In the genomic region with DNA sequence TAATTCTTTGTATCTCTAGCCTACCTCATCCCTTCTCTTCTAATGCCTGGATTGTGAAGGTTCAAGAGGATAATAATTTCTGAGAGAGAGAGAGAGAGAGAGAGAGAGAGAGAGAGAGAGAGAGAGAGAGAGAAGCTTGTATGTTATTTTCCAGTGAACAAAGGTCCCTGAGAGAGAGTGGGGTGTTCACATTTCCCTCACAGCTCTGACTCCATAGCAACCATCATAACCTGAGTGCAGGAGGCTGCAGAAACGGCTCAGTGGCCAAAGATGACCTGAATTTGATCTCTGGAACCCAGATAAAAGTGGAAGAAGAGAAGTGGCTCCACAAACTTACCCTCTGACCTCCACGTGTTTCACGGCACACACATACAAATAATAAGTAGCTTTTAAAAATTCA, we compare ENCODE assay signal across 20 mouse cellular contexts. TPM values are rescaled to one million over a fixed set of nuclear protein-coding genes. Genes with fewer than 3 reads are reported as not detected.
"Had no signal": no experiment of that assay in that cellular context is flagged by ENCODE, and none has a peak within 500 bp of the region (broad histone marks: within the 10 kb centered on the region; RNA-seq: fewer than 3 reads in every experiment).

No protein-coding gene starts in this region.

- H3K27me3 ChIP-seq: liver, embryonic 12.5 days; midbrain, embryonic 13.5 days; midbrain, embryonic 15.5 days; neural tube, embryonic 13.5 days; neural tube, embryonic 15.5 days had no signal

- H3K9me3 ChIP-seq: liver, embryonic 12.5 days; midbrain, embryonic 10.5 days; midbrain, embryonic 13.5 days; midbrain, embryonic 15.5 days; neural tube, embryonic 13.5 days; neural tube, embryonic 15.5 days had no signal

- H3K9ac ChIP-seq: liver, embryonic 12.5 days; liver, embryonic 14.5 days; lung, embryonic 14.5 days; midbrain, embryonic 13.5 days; midbrain, embryonic 15.5 days; neural tube, embryonic 13.5 days; neural tube, embryonic 15.5 days had no signal

- H3K4me3 ChIP-seq: liver, embryonic 12.5 days; midbrain, embryonic 10.5 days; midbrain, embryonic 13.5 days; midbrain, embryonic 15.5 days; myocyte; neural tube, embryonic 13.5 days; neural tube, embryonic 15.5 days had no signal

- H3K4me1 ChIP-seq: liver, embryonic 12.5 days; midbrain, embryonic 15.5 days; neural tube, embryonic 13.5 days; neural tube, embryonic 15.5 days had no signal

- H3K36me3 ChIP-seq: liver, embryonic 12.5 days; midbrain, embryonic 10.5 days; midbrain, embryonic 13.5 days; midbrain, embryonic 15.5 days; neural tube, embryonic 13.5 days; neural tube, embryonic 15.5 days had no signal

- DNase-seq: lung, adult 18-20 months; lung, embryonic 14.5 days; lung, postnatal 10 days; lung, postnatal 4 days; right cerebral cortex, postnatal 14 days; thymus, adult 18-20 months; thymus, postnatal 14 days; thymus, postnatal 36 days had no signal

- ATAC-seq: liver, embryonic 12.5 days; midbrain, embryonic 13.5 days; midbrain, embryonic 15.5 days had no signal

- H3K4me2 ChIP-seq: liver, embryonic 12.5 days; lung, embryonic 14.5 days; midbrain, embryonic 13.5 days; midbrain, embryonic 15.5 days; neural tube, embryonic 13.5 days; neural tube, embryonic 15.5 days had no signal

- H3K27ac ChIP-seq: liver, embryonic 12.5 days; liver, embryonic 14.5 days; midbrain, embryonic 10.5 days; midbrain, embryonic 13.5 days; midbrain, embryonic 15.5 days; neural tube, embryonic 13.5 days; neural tube, embryonic 15.5 days had no signal

RNA-seq across cellular contexts. Expression of gene Lhx9, which starts 46.6 kb away (rescaled TPM):
- total RNA-seq: megakaryocyte, adult 5-6 weeks; megakaryocyte-erythroid progenitor cell, adult 5-6 weeks had no signal
- polyA plus RNA-seq: lung, embryonic 14.5 days; lung, embryonic 16.5 days; thymus, postnatal 0 days had no signal
